Mouse (Mus musculus) heart, postnatal 0 days (tissue): Measurements from ENCODE around the gene Tiam1. TPM values are rescaled to one million over a fixed set of nuclear protein-coding genes. Genes with fewer than 3 reads are reported as not detected.

Experiments used
- ATAC-seq: fragments of 200-750 bp; cut with Nextera tagmentation; 2 replicates; pipeline ENCODE4 v1.8.0; 2017; ENCODE audit warnings: low read depth, moderate number of reproducible peaks, moderate library complexity; ENCODE audit not compliant: insufficient read depth
- DNase-seq: peaks from one replicate; pipeline ENCODE4 v3.0.0-alpha.2; 2016; ENCODE audit warnings: low spot score
- H3K27ac ChIP-seq: fragments of 300-500 bp; sonication (generic); 2 replicates; pipeline ENCODE4 v1.5.1; 2014; ENCODE audit warnings: low read depth, mild to moderate bottlenecking
- H3K27me3 ChIP-seq: fragments of 300-500 bp; sonication (generic); 2 replicates; pipeline ENCODE4 v1.6.1; 2014; ENCODE audit warnings: low read length, mixed read lengths; ENCODE audit not compliant: control insufficient read depth, insufficient read depth
- H3K36me3 ChIP-seq: fragments of 300-500 bp; sonication (generic); replicated peaks from 2 replicates; pipeline ENCODE4 v1.6.1; 2014; ENCODE audit warnings: low read length, mixed read lengths; ENCODE audit not compliant: control insufficient read depth, insufficient read depth
- H3K4me1 ChIP-seq: fragments of 300-500 bp; sonication (generic); 2 replicates; pipeline ENCODE4 v1.6.1; 2014; ENCODE audit warnings: antibody characterized with exemption; ENCODE audit not compliant: control insufficient read depth, insufficient read depth
- H3K4me2 ChIP-seq: fragments of 300-500 bp; sonication (generic); 2 replicates; pipeline ENCODE4 v1.6.1; 2014; ENCODE audit warnings: low read depth, mild to moderate bottlenecking, low read length, moderate library complexity
- H3K4me3 ChIP-seq: fragments of 300-500 bp; sonication (generic); 2 replicates; pipeline ENCODE4 v1.5.1; 2014; ENCODE audit warnings: low read depth, low read length
- H3K9ac ChIP-seq: fragments of 300-500 bp; sonication (generic); replicated peaks from 2 replicates; pipeline ENCODE4 v1.6.1; 2014; ENCODE audit warnings: low read depth, low read length, mixed read lengths
- H3K9me3 ChIP-seq: fragments of 300-500 bp; sonication (generic); replicated peaks from 2 replicates; pipeline ENCODE4 v1.6.1; 2016; ENCODE audit warnings: low read length; ENCODE audit not compliant: control insufficient read depth
- CTCF ChIP-seq: IDR thresholded peaks from 2 replicates; pipeline ENCODE4 v1.5.1; 2016; ENCODE audit warnings: antibody characterized with exemption, control low read depth, low read depth
- EP300 ChIP-seq: IDR thresholded peaks from 2 replicates; pipeline ENCODE4 v1.6.1; 2016; ENCODE audit warnings: antibody characterized with exemption, low read depth
- WGBS: fragments of 180-500 bp; shearing (Covaris S2); extraction: QIAGEN DNeasy Blood & Tissue Kit; methylation state at CpG from one replicate; pipeline ENCODE4 v1.1.7; 2014; 5-methylcytosine and 5-hydroxymethylcytosine counted together
- polyA plus RNA-seq: library from polyadenylated mRNA; unstranded; fragments of >200 nt; fragmentation: Nextera tagmentation; extraction: Ambion mirVana; gene quantifications from 2 replicates; pipeline ENCODE4 v1.2.1, GENCODE M21; 2015
- total RNA-seq: library from RNA; depleted of rRNA; stranded (reverse); fragments of >200 nt; gene quantifications from 2 replicates; pipeline ENCODE4 v1.2.3, GENCODE M21; 2014; ENCODE audit warnings: low replicate concordance

The Tiam1 gene
- total and polyA plus RNA-seq, 2 experiments from 2014 or later, result 2.6 to 3.6 TPM

GRCm38 (mm10) chr16:89882477-89883234 is 260.9 kb downstream of the Tiam1 start:
- Histone ChIP-seq H3K4me1 (no peaks in the 10 kb centered on the region), H3K9ac (no peak overlapping the region), H3K27ac (no peak overlapping the region), H3K36me3 (no peaks in the 10 kb centered on the region), H3K9me3 (no peaks in the 10 kb centered on the region), H3K4me2 (no peak overlapping the region), H3K27me3 (no peaks in the 10 kb centered on the region), H3K4me3 (no peak overlapping the region)
- DNase-seq (no peak), ATAC-seq (no peak; the same call in 1 of the 2 replicates)
- no peak for TF ChIP-seq EP300
- TF ChIP-seq CTCF, result no peak
- WGBS, result 59% methylated on average over 14 of the region's 14 CpGs

- WGBS, result 93% methylated on average over 10 of the region's 10 CpGs
- H3K27me3 ChIP-seq, result no peaks in the 10 kb centered on the region
- no peaks in the 10 kb centered on the region for H3K9me3 ChIP-seq
- H3K4me1 ChIP-seq, result no peaks in the 10 kb centered on the region
- H3K27ac ChIP-seq, result no peak overlapping the region
- no peak for ATAC-seq
- TF ChIP-seq CTCF, result no peak
- TF ChIP-seq EP300, result no peak
- no peak overlapping the region for H3K4me3 ChIP-seq
- no peak for DNase-seq
- no peak overlapping the region for H3K9ac ChIP-seq
- H3K4me2 ChIP-seq, result no peak overlapping the region
- 0 out of 2 replicates have a peak, but pooled peaks cover 5% of the 10 kb centered on the region for H3K36me3 ChIP-seq
These were observed 266.4 kb downstream of the Tiam1 start for GRCm38 (mm10) chr16:89877206-89877605.

- H3K4me1 ChIP-seq, result no peaks in the 10 kb centered on the region
- H3K27me3 ChIP-seq, result no peaks in the 10 kb centered on the region
- no peak overlapping the region for H3K4me3 ChIP-seq
- TF ChIP-seq CTCF (no peak), EP300 (no peak)
- 0 out of 2 replicates have a peak, but pooled peaks cover 5% of the 10 kb centered on the region for H3K36me3 ChIP-seq
- H3K9ac ChIP-seq, result no peak overlapping the region
- ATAC-seq (no peak), DNase-seq (no peak)
- WGBS, result 78% methylated on average over 3 of the region's 3 CpGs
- no peaks in the 10 kb centered on the region for H3K9me3 ChIP-seq
- H3K4me2 ChIP-seq, result no peak overlapping the region
- no peak overlapping the region for H3K27ac ChIP-seq
These were observed 267.5 kb downstream of the Tiam1 start for GRCm38 (mm10) chr16:89876079-89876478.

- TF ChIP-seq CTCF (no peak), EP300 (no peak)
- no peak overlapping the region for H3K4me3 ChIP-seq
- H3K4me1 ChIP-seq, result no peaks in the 10 kb centered on the region
- no peaks in the 10 kb centered on the region for H3K9me3 ChIP-seq
- no peak overlapping the region for H3K9ac ChIP-seq
- no peak for ATAC-seq
- H3K27ac ChIP-seq, result no peak overlapping the region
- 53% methylated on average over 15 of the region's 15 CpGs for WGBS
- DNase-seq, result no peak
- no peak overlapping the region for H3K4me2 ChIP-seq
- 0 out of 2 replicates have a peak, but pooled peaks cover 5% of the 10 kb centered on the region for H3K36me3 ChIP-seq
- H3K27me3 ChIP-seq, result no peaks in the 10 kb centered on the region
These were observed 269.4 kb downstream of the Tiam1 start for GRCm38 (mm10) chr16:89874012-89874704.

GRCm38 (mm10) chr16:89872011-89872942 is 271.3 kb downstream of the Tiam1 start:
- 0 out of 2 replicates have a peak, but pooled peaks cover 5% of the 10 kb centered on the region for H3K36me3 ChIP-seq
- 62% methylated on average over 20 of the region's 20 CpGs for WGBS
- no peaks in the 10 kb centered on the region for H3K27me3 ChIP-seq
- TF ChIP-seq EP300 (no peak), CTCF (no peak)
- no peak overlapping the region for H3K27ac ChIP-seq
- no peaks in the 10 kb centered on the region for H3K9me3 ChIP-seq
- H3K4me3 ChIP-seq, result no peak overlapping the region
- H3K4me2 ChIP-seq, result no peak overlapping the region
- ATAC-seq, result no peak
- DNase-seq, result no peak
- H3K9ac ChIP-seq, result no peak overlapping the region
- no peaks in the 10 kb centered on the region for H3K4me1 ChIP-seq
